Mouse (Mus musculus): Measurements from ENCODE around the gene Ezh1. TPM values are rescaled to one million over a fixed set of nuclear protein-coding genes. Genes with fewer than 3 reads are reported as not detected.

Gene Ezh1
- total RNA-seq, 2 experiments from 2014 or later, result 56.9 to 62.1 TPM

DNA sequence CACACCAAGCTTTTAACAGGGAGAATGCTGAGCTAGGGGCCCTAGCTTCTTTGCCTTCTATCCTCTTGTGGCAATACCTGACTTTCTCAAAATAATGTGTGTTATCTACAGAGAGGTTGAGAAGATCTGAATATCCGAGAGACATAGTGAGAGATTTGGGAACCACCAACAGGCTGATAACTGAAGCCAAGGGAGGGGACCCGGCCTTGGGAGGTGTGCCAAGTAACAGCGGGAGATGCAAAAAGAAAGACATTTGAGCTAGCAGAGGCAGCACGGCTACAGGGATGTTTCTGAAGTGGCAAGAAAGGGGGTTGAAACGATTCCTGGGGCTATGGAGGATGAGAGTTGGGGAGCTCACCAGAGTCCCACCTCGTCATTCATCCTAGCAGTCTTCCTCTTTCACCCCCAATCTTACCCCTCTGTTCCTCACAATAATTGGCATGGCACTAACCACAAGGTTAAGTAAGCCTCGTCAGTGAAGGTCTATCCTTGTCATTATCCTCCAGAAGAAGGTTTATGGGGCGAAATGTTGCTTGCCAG, 3.2 kb upstream of the Ezh1 start:
- DNase-seq (ENCODE audit: extremely low spot score in 1 of 2, low spot score in 2 of 2), result no peak
- Histone ChIP-seq H3K27ac (peak overlapping the region; percentile 86), H3K4me3 (no peak overlapping the region)
- intact Hi-C loops (cut with DNase I), result no loop called here
- no peak for TF ChIP-seq CTCF (IDR thresholded peaks at IDR 0.05)

DNA sequence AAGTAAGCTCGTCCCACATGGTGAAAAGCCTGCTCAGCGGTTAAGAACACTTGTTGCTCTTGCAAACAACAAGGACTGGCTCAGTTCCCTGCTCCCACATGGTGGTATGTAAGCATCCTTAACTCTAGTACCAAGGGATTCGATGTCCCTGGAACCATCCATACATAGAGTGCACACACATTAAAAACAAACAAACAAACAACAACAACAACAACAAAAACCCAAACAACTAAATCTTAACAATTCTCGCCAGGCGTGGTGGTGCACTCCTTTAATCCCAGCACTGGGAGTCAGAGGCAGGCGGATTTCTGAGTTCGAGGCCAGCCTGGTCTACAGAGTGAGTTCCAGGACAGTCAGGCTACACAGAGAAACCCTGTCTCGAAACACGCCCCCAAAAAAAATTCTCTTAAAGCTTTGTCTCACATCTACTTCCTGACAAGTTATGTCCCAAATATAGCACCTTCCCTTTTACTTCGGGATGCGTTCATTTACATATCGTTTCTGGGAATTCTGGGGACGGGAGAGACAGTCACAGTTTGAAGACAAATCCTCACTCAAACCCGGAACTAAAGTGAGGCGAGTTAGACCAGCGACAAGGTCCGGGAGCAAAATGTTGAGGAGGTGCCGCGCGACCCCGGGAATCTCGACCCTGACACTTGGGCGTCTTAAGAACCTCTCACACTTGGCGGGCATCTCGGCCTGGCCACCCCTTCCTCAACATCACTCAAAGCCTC, 765 bp downstream of the Ezh1 start:
- intact Hi-C loops (cut with DNase I), result no loop called here
- no peak for TF ChIP-seq CTCF (IDR thresholded peaks at IDR 0.05)
- Histone ChIP-seq H3K4me3 (peak overlapping the region; percentile 85), H3K27ac (peak overlapping the region; percentile 80)
- no peak for DNase-seq (ENCODE audit: extremely low spot score in 1 of 2, low spot score in 2 of 2)

GRCm38 (mm10) chr11:101224337-101224736, 1.9 kb downstream of the Ezh1 start:
- Histone ChIP-seq H3K27ac (no peak overlapping the region), H3K4me3 (no peak overlapping the region)
- TF ChIP-seq CTCF (IDR thresholded peaks at IDR 0.05), result no peak
- DNase-seq (ENCODE audit: extremely low spot score in 1 of 2, low spot score in 2 of 2), result no peak
- intact Hi-C loops (cut with DNase I), result no loop called here

DNA sequence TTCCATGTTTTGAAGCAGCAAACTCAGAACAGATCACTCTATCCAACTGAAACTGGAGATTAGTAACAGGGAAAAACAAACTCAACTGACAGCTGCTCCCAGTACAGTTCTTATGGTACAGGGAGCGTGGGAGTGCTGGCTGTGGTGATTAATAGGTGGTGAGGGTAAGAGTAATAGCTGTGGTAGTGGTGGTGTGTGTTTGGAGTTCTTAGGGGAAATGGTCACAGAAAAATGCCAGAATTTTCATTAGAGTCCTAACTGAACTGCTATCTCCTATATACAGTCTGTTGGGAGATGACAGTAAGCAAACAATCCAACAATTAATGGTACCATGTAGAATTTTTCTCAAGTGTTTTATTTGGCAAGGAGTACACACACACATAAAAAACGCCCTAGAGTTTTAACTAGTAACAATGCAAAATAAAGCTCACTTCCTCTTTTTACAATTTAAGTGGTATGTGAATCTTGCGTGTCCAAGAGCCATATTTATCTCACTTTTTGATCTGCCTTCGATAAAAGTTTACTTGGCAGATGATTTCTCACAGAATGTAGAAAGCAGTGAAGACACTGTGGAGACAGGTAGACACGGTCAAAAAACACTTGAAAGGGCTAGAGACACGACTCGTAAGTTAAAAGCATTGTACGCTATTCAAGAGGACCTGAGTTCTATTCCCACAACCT, 4.8 kb downstream of the Ezh1 start:
- intact Hi-C loops (cut with DNase I), result no loop called here
- Histone ChIP-seq H3K4me3 (no peak overlapping the region), H3K27ac (no peak overlapping the region)
- TF ChIP-seq CTCF (IDR thresholded peaks at IDR 0.05), result no peak
- no peak for DNase-seq (ENCODE audit: extremely low spot score in 1 of 2, low spot score in 2 of 2)

- intact Hi-C loops (cut with DNase I), result no loop called here
- no peak for TF ChIP-seq CTCF (IDR thresholded peaks at IDR 0.05)
- no peak for DNase-seq (ENCODE audit: extremely low spot score in 1 of 2, low spot score in 2 of 2)
- no peak overlapping the region for H3K27ac ChIP-seq
- no peak overlapping the region for H3K4me3 ChIP-seq
Measured at GRCm38 (mm10) chr11:101220853-101221252, 5.4 kb downstream of the Ezh1 start.

- no peak for DNase-seq (ENCODE audit: extremely low spot score in 1 of 2, low spot score in 2 of 2)
- no peak overlapping the region for H3K4me3 ChIP-seq
- H3K27ac ChIP-seq, result no peak overlapping the region
- intact Hi-C loops (cut with DNase I), result no loop called here
- no peak for TF ChIP-seq CTCF (IDR thresholded peaks at IDR 0.05)
Measured at GRCm38 (mm10) chr11:101218436-101219055, 7.7 kb downstream of the Ezh1 start.

DNA sequence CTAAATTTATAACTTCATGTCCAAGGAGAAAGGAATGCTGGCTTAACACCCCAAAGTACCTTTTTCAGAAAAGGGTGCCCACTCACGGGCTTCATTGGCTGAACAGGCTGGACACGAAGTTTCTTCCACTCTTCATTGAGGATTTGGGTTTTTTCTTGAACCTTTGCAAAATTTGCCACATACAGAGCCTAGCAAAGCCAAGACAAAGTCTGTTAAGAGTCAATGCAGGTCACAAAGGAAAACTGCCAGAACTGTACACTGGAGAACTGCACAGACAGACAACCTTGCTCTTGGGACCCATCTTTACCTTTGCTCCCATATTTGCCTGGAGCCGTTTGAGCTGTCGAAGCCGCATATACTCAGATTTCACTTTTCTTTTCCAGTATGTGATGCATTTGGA, 9.3 kb downstream of the Ezh1 start:
- Histone ChIP-seq H3K4me3 (no peak overlapping the region), H3K27ac (no peak overlapping the region)
- TF ChIP-seq CTCF (IDR thresholded peaks at IDR 0.05), result no peak
- no peak for DNase-seq (ENCODE audit: extremely low spot score in 1 of 2, low spot score in 2 of 2)
- intact Hi-C loops (cut with DNase I), result no loop called here

GRCm38 (mm10) chr11:101211970-101212369, 14.3 kb downstream of the Ezh1 start:
- H3K4me3 ChIP-seq, result no peak overlapping the region
- TF ChIP-seq CTCF (IDR thresholded peaks at IDR 0.05), result peak; percentile 79
- no peak overlapping the region for H3K27ac ChIP-seq
- DNase-seq (ENCODE audit: extremely low spot score in 1 of 2, low spot score in 2 of 2), result no peak
- intact Hi-C loops (cut with DNase I), result loop anchor here (1.0 to 5.0 kb wide), 3 partner anchors 36 to 185 kb away; partner anchors contain the start of gene Becn1

DNA sequence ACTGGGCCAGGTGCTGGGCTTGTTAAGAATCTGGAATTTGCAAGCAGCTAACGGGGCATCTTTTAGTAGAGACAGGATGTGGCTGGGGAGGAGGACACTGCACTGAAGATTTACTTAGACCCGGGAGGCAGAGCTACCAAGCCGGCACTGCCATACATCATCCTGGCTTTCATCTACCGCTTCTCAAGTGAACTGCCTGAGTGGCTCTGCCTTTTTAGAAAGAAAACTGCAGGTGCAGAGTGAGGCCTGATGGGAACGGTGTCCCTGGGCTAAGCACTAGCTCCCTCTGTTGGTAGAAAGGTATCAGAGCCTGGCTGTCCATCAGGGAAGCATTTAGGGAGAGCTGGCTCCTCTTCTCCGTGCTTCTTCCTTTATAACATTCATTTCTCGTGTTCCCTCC, 25.3 kb downstream of the Ezh1 start:
- TF ChIP-seq CTCF (IDR thresholded peaks at IDR 0.05), result peak; percentile 88
- intact Hi-C loops (cut with DNase I), result no loop called here
- peak in 1 of 2 experiments; percentile 37 for DNase-seq (ENCODE audit: extremely low spot score in 1 of 2, low spot score in 2 of 2)
- peak overlapping the region; percentile 48; the same call in 1 of the 2 replicates for H3K27ac ChIP-seq
- no peak overlapping the region for H3K4me3 ChIP-seq

DNA sequence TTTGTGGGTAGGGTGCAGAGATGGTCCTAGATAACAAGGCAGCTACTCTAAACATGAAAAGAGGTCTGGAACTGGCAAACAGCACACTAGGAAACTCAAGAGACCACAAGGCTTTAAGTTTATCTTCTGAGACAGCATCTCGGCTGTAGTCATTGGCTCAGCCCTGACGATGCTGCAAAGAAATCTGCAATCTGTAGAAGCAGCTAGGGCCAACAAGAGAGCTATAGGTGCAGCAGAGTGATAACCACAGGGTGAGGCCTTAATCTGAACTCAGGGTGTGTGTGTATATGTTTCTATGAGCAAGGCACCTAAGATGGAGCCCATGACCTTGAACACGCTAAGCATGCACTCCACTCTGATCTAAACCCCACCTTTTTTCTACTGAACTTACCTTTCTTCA, 26.7 kb downstream of the Ezh1 start:
- Histone ChIP-seq H3K27ac (no peak overlapping the region), H3K4me3 (no peak overlapping the region)
- DNase-seq (ENCODE audit: extremely low spot score in 1 of 2, low spot score in 2 of 2), result no peak
- TF ChIP-seq CTCF (IDR thresholded peaks at IDR 0.05), result no peak
- intact Hi-C loops (cut with DNase I), result no loop called here

- TF ChIP-seq CTCF (IDR thresholded peaks at IDR 0.05), result no peak
- intact Hi-C loops (cut with DNase I), result no loop called here
- H3K4me3 ChIP-seq, result no peak overlapping the region
- H3K27ac ChIP-seq, result no peak overlapping the region
- DNase-seq (ENCODE audit: extremely low spot score in 1 of 2, low spot score in 2 of 2), result no peak
Measured at GRCm38 (mm10) chr11:101196175-101196574, 30.1 kb downstream of the Ezh1 start.

DNA sequence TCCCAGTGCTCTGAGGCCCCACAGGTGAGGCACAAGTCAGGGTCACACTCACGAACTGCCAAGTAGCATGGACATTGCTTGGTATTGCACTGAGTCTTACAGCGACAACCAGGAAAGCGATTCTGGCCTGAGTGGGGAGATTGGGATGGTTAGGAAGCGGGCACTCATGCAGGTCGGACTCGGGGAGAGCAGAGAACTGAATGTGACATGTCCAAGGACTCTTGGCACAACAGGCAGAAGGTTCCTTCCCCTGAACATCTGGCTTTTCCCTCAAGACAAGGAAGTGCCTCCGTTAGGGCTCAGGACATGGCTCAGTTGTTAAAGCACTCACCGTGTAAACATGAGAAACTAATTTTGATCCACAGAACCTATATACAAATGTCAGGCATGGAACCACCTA, 30.7 kb downstream of the Ezh1 start:
- intact Hi-C loops (cut with DNase I), result no loop called here
- Histone ChIP-seq H3K4me3 (no peak overlapping the region), H3K27ac (no peak overlapping the region)
- no peak for TF ChIP-seq CTCF (IDR thresholded peaks at IDR 0.05)
- DNase-seq (ENCODE audit: extremely low spot score in 1 of 2, low spot score in 2 of 2), result no peak

Measured in left cerebral cortex, adult 2 months (tissue).